Mouse (Mus musculus) thymus, adult 2 months (tissue): ENCODE data around the gene Ada. TPM values are rescaled to one million over a fixed set of nuclear protein-coding genes. Genes with fewer than 3 reads are reported as not detected.

Experiments used
- DNase-seq: peaks from one replicate; pipeline ENCODE4 v3.0.0; 2021
- H3K27ac ChIP-seq: fragments of 200-500 bp; 2 replicates; pipeline ENCODE4 v1.5.1; 2012; ENCODE audit warnings: low read length, control low read depth; ENCODE audit not compliant: control insufficient read depth, insufficient read depth
- H3K27me3 ChIP-seq: fragments of 200-500 bp; 2 replicates; pipeline ENCODE4 v1.6.1; 2012; ENCODE audit warnings: mild to moderate bottlenecking, low read length, moderate library complexity, mixed read lengths; ENCODE audit not compliant: control insufficient read depth, insufficient read depth
- H3K36me3 ChIP-seq: fragments of 200-500 bp; 2 replicates; pipeline ENCODE4 v1.6.1; 2012; ENCODE audit warnings: mild to moderate bottlenecking, low read length, moderate library complexity; ENCODE audit not compliant: control insufficient read depth, insufficient read depth
- H3K4me1 ChIP-seq: fragments of 200-500 bp; replicated peaks from 2 replicates; pipeline ENCODE4 v1.6.1; 2012; ENCODE audit warnings: low read length; ENCODE audit not compliant: control insufficient read depth, insufficient read depth
- H3K4me3 ChIP-seq: fragments of 200-500 bp; 2 replicates; pipeline ENCODE4 v1.5.1; 2012; ENCODE audit warnings: mild to moderate bottlenecking, low read length, control low read depth, moderate library complexity; ENCODE audit not compliant: control insufficient read depth, insufficient read depth
- CTCF ChIP-seq: fragments of 200-500 bp; IDR thresholded peaks from 2 replicates; pipeline ENCODE4 v1.5.1; 2012; ENCODE audit warnings: mild to moderate bottlenecking, control low read depth, low read length, moderate library complexity, borderline replicate concordance; ENCODE audit not compliant: control insufficient read depth, poor library complexity, insufficient read depth; ENCODE audit errors: extremely low read depth
- POLR2A ChIP-seq: fragments of 200-500 bp; IDR thresholded peaks from 2 replicates; pipeline ENCODE4 v1.6.1; 2012; ENCODE audit warnings: mild to moderate bottlenecking, low read length, control low read depth, moderate library complexity; ENCODE audit not compliant: control insufficient read depth, poor library complexity, insufficient read depth; ENCODE audit errors: extremely low read depth
- WGBS: fragments of 180-500 bp; shearing (Covaris S2); methylation state at CpG from one replicate; pipeline ENCODE4 v1.1.7; 2018; 5-methylcytosine and 5-hydroxymethylcytosine counted together
- polyA plus RNA-seq: library from polyadenylated mRNA; depleted of rRNA; stranded (reverse); fragments of >200 nt; gene quantifications from 2 replicates; pipeline ENCODE4 v1.2.3, GENCODE M21; 2012

Gene Ada
- polyA plus RNA-seq, 1 experiment, result 46.8 TPM

DNA sequence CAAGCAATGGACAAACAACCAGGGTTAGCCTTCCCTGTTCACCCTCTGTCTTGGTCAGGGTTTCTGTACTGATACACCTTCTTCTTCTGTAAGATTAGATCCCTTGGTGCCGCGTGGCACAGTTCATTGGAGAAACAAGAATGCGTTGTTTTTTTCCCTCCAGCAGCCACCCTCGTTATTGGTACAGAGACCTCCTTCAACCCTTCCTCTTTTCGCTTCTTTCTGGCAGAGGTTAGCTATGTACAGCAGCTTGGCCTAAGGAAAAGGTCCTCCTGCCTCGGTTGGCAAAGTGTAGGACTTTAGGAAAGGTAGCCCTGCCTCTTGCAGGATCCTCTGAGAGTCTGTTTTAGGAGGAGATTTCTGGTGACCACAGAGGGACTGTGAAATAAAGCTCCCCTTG is 10.6 kb upstream of the Ada start:
- Histone ChIP-seq H3K27ac (no peak overlapping the region), H3K36me3 (no peaks in the 10 kb centered on the region), H3K4me1 (no peaks in the 10 kb centered on the region), H3K27me3 (no peaks in the 10 kb centered on the region), H3K4me3 (no peak overlapping the region)
- DNase-seq, result no peak
- WGBS, result 66% methylated on average over 6 of the region's 6 CpGs
- TF ChIP-seq CTCF (no peak), POLR2A (no peak)

GRCm38 (mm10) chr2:163758146-163758545 is 8.1 kb upstream of the Ada start:
- no peak for DNase-seq
- Histone ChIP-seq H3K27me3 (no peaks in the 10 kb centered on the region), H3K36me3 (no peaks in the 10 kb centered on the region), H3K4me3 (no peak overlapping the region), H3K27ac (no peak overlapping the region), H3K4me1 (no peaks in the 10 kb centered on the region)
- WGBS, result 91% methylated on average over 2 of the region's 2 CpGs
- TF ChIP-seq POLR2A (no peak), CTCF (no peak)

- no peak overlapping the region for H3K4me3 ChIP-seq
- no peak overlapping the region for H3K27ac ChIP-seq
- no peaks in the 10 kb centered on the region for H3K36me3 ChIP-seq
- no peaks in the 10 kb centered on the region for H3K27me3 ChIP-seq
- no peak for DNase-seq
- H3K4me1 ChIP-seq, result no peaks in the 10 kb centered on the region
- TF ChIP-seq CTCF (no peak), POLR2A (no peak)
- 93% methylated on average over 2 of the region's 2 CpGs for WGBS
Observed at GRCm38 (mm10) chr2:163756723-163757122, 6.7 kb upstream of the Ada start.

GRCm38 (mm10) chr2:163754228-163754627 is 4.2 kb upstream of the Ada start:
- H3K4me3 ChIP-seq, result no peak overlapping the region
- DNase-seq, result no peak
- peaks cover 8% of the 10 kb centered on the region for H3K4me1 ChIP-seq
- H3K27ac ChIP-seq, result no peak overlapping the region
- no peaks in the 10 kb centered on the region for H3K36me3 ChIP-seq
- 62% methylated on average over 5 of the region's 5 CpGs for WGBS
- no peaks in the 10 kb centered on the region for H3K27me3 ChIP-seq
- no peak for TF ChIP-seq CTCF
- TF ChIP-seq POLR2A, result no peak

GRCm38 (mm10) chr2:163744801-163745570 is 5.1 kb downstream of the Ada start:
- H3K27ac ChIP-seq, result peak overlapping the region; percentile 97
- DNase-seq, result peak; percentile 76
- WGBS, result 2% methylated on average over 10 of the region's 10 CpGs
- H3K27me3 ChIP-seq, result no peaks in the 10 kb centered on the region; the same call in 1 of the 2 replicates
- no peak overlapping the region for H3K4me3 ChIP-seq
- H3K36me3 ChIP-seq, result no peaks in the 10 kb centered on the region
- TF ChIP-seq POLR2A (peak; percentile 47; the same call in 1 of the 2 replicates), CTCF (peak; percentile 38; the same call in 1 of the 2 replicates)
- peaks cover 73% of the 10 kb centered on the region for H3K4me1 ChIP-seq

DNA sequence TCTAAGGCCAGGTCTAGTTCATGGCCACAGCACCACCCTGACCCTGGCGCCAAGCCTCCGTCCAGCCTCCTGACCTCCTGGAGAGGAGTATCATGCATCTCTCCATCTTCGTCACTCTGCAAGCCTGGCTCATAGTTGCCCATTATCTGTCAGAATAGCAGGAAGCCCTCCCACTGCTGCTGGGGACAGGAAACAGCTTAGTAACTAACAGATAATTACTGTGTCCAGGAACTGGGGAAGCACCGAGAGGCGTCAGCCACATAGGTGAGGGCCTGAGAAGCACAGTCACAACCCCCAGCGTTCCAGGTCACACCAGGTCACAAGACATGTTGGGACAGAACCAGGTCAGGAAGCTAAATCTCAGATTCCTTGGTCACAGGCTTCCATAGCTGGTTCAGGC is 6.7 kb downstream of the Ada start:
- WGBS, result 47% methylated on average over 6 of the region's 6 CpGs
- Histone ChIP-seq H3K4me1 (peaks cover 63% of the 10 kb centered on the region), H3K36me3 (no peaks in the 10 kb centered on the region), H3K27me3 (no peaks in the 10 kb centered on the region), H3K4me3 (no peak overlapping the region), H3K27ac (no peak overlapping the region)
- TF ChIP-seq POLR2A (no peak), CTCF (no peak)
- DNase-seq, result no peak
